Mouse (Mus musculus) stomach, postnatal 0 days (tissue): ENCODE measurements around the gene Ncoa3. TPM values are rescaled to one million over a fixed set of nuclear protein-coding genes. Genes with fewer than 3 reads are reported as not detected.

Experiments used
- ATAC-seq: fragments of 200-750 bp; cut with Nextera tagmentation; 2 replicates; pipeline ENCODE4 v1.8.0; 2017; ENCODE audit not compliant: low FRiP score, low TSS enrichment
- DNase-seq: peaks from one replicate; pipeline ENCODE4 v3.0.0-alpha.2; 2016; ENCODE audit warnings: low spot score
- H3K27ac ChIP-seq: fragments of 300-500 bp; sonication (generic); replicated peaks from 2 replicates; pipeline ENCODE4 v1.5.1; 2014; ENCODE audit warnings: mild to moderate bottlenecking, control low read depth
- H3K27me3 ChIP-seq: fragments of 300-500 bp; sonication (generic); 2 replicates; pipeline ENCODE4 v1.6.1; 2014; ENCODE audit warnings: low read length; ENCODE audit not compliant: control insufficient read depth, insufficient read depth
- H3K36me3 ChIP-seq: fragments of 300-500 bp; sonication (generic); 2 replicates; pipeline ENCODE4 v1.6.1; 2014; ENCODE audit warnings: low read length, mixed read lengths; ENCODE audit not compliant: control insufficient read depth, insufficient read depth
- H3K4me1 ChIP-seq: fragments of 300-500 bp; sonication (generic); replicated peaks from 2 replicates; pipeline ENCODE4 v1.6.1; 2014; ENCODE audit warnings: antibody characterized with exemption; ENCODE audit not compliant: control insufficient read depth, insufficient read depth
- H3K4me2 ChIP-seq: fragments of 300-500 bp; sonication (generic); replicated peaks from 2 replicates; pipeline ENCODE4 v1.6.1; 2014; ENCODE audit warnings: low read depth, mild to moderate bottlenecking, control low read depth, moderate library complexity
- H3K4me3 ChIP-seq: fragments of 300-500 bp; sonication (generic); 2 replicates; pipeline ENCODE4 v1.5.1; 2014; ENCODE audit warnings: low read depth, low read length, control low read depth
- H3K9ac ChIP-seq: fragments of 300-500 bp; sonication (generic); 2 replicates; pipeline ENCODE4 v1.6.1; 2014; ENCODE audit warnings: mild to moderate bottlenecking, low read length, control low read depth, mixed read lengths
- H3K9me3 ChIP-seq: fragments of 300-500 bp; sonication (generic); 2 replicates; pipeline ENCODE4 v1.6.1; 2016; ENCODE audit warnings: low read length; ENCODE audit not compliant: control insufficient read depth
- CTCF ChIP-seq: IDR thresholded peaks from 2 replicates; pipeline ENCODE4 v1.5.1; 2016; ENCODE audit warnings: antibody characterized with exemption, low read depth, mild to moderate bottlenecking, moderate library complexity
- EP300 ChIP-seq: optimal IDR thresholded peaks from 2 replicates; pipeline ENCODE3; 2016; ENCODE audit warnings: antibody characterized with exemption
- WGBS: fragments of 180-500 bp; shearing (Covaris S2); extraction: QIAGEN DNeasy Blood & Tissue Kit; methylation state at CpG from one replicate; pipeline ENCODE4 v1.1.7; 2014; 5-methylcytosine and 5-hydroxymethylcytosine counted together
- polyA plus RNA-seq: library from polyadenylated mRNA; unstranded; fragments of >200 nt; fragmentation: Nextera tagmentation; extraction: Ambion mirVana; gene quantifications from 2 replicates; pipeline ENCODE4 v1.2.1, GENCODE M21; 2015

Ncoa3 gene
- polyA plus RNA-seq, 1 experiment from 2014 or later, result 7.5 TPM

GRCm38 (mm10) chr2:165957257-165957828 lies 35.1 kb upstream of the Ncoa3 start:
- TF ChIP-seq CTCF, result no peak
- no peak for TF ChIP-seq EP300
- no peak overlapping the region for H3K4me2 ChIP-seq
- H3K4me1 ChIP-seq, result no peaks in the 10 kb centered on the region; the same call in 1 of the 2 replicates
- ATAC-seq (no peak), DNase-seq (no peak)
- H3K27ac ChIP-seq, result no peak overlapping the region
- WGBS, result 62% methylated on average over 9 of the region's 9 CpGs
- H3K9me3 ChIP-seq, result no peaks in the 10 kb centered on the region
- no peak overlapping the region for H3K4me3 ChIP-seq
- no peak overlapping the region for H3K9ac ChIP-seq
- no peaks in the 10 kb centered on the region for H3K36me3 ChIP-seq
- no peaks in the 10 kb centered on the region for H3K27me3 ChIP-seq

- no peaks in the 10 kb centered on the region for H3K9me3 ChIP-seq
- TF ChIP-seq EP300 (no peak), CTCF (no peak)
- H3K9ac ChIP-seq, result no peak overlapping the region
- DNase-seq (no peak), ATAC-seq (no peak)
- WGBS, result 87% methylated on average over 6 of the region's 6 CpGs
- H3K27ac ChIP-seq, result no peak overlapping the region
- no peaks in the 10 kb centered on the region; the same call in 1 of the 2 replicates for H3K4me1 ChIP-seq
- no peak overlapping the region for H3K4me2 ChIP-seq
- H3K36me3 ChIP-seq, result no peaks in the 10 kb centered on the region
- no peaks in the 10 kb centered on the region for H3K27me3 ChIP-seq
- no peak overlapping the region for H3K4me3 ChIP-seq
Measured at GRCm38 (mm10) chr2:165958556-165958955, 33.9 kb upstream of the Ncoa3 start.

GRCm38 (mm10) chr2:165960695-165961094 lies 31.7 kb upstream of the Ncoa3 start:
- ATAC-seq, result no peak
- no peaks in the 10 kb centered on the region for H3K4me1 ChIP-seq
- 81% methylated on average over 3 of the region's 3 CpGs for WGBS
- H3K27me3 ChIP-seq, result no peaks in the 10 kb centered on the region
- H3K9me3 ChIP-seq, result no peaks in the 10 kb centered on the region
- H3K36me3 ChIP-seq, result no peaks in the 10 kb centered on the region
- no peak overlapping the region for H3K27ac ChIP-seq
- H3K4me2 ChIP-seq, result no peak overlapping the region
- TF ChIP-seq CTCF (no peak), EP300 (no peak)
- no peak overlapping the region for H3K4me3 ChIP-seq
- no peak overlapping the region for H3K9ac ChIP-seq
- DNase-seq, result no peak

- Histone ChIP-seq H3K4me3 (no peak overlapping the region), H3K36me3 (no peaks in the 10 kb centered on the region), H3K4me2 (no peak overlapping the region), H3K9me3 (no peaks in the 10 kb centered on the region), H3K27me3 (no peaks in the 10 kb centered on the region), H3K9ac (no peak overlapping the region), H3K27ac (no peak overlapping the region), H3K4me1 (no peaks in the 10 kb centered on the region)
- TF ChIP-seq EP300 (no peak), CTCF (no peak)
- ATAC-seq (no peak), DNase-seq (no peak)
- 67% methylated on average over 5 of the region's 5 CpGs for WGBS
Measured at GRCm38 (mm10) chr2:165962824-165963223, 29.6 kb upstream of the Ncoa3 start.

GRCm38 (mm10) chr2:165964121-165964520 lies 28.3 kb upstream of the Ncoa3 start:
- no peaks in the 10 kb centered on the region for H3K27me3 ChIP-seq
- H3K4me3 ChIP-seq, result no peak overlapping the region
- H3K4me2 ChIP-seq, result no peak overlapping the region
- no peaks in the 10 kb centered on the region for H3K4me1 ChIP-seq
- H3K27ac ChIP-seq, result peak overlapping the region; percentile 61
- H3K9me3 ChIP-seq, result no peaks in the 10 kb centered on the region
- no peak overlapping the region for H3K9ac ChIP-seq
- no peaks in the 10 kb centered on the region for H3K36me3 ChIP-seq
- ATAC-seq, result peak; percentile 74
- WGBS, result 19% methylated on average over 4 of the region's 4 CpGs
- DNase-seq, result peak; percentile 79
- TF ChIP-seq CTCF (no peak), EP300 (no peak)

- no peak for ATAC-seq
- H3K4me2 ChIP-seq, result no peak overlapping the region
Measured at GRCm38 (mm10) chr2:165967076-165967475, 25.4 kb upstream of the Ncoa3 start.

More at GRCm38 (mm10) chr2:165967076-165967475, 25.4 kb upstream of the Ncoa3 start:
- Histone ChIP-seq H3K9me3 (no peaks in the 10 kb centered on the region), H3K4me3 (no peak overlapping the region), H3K27me3 (no peaks in the 10 kb centered on the region), H3K4me1 (no peaks in the 10 kb centered on the region), H3K27ac (no peak overlapping the region), H3K9ac (no peak overlapping the region), H3K36me3 (no peaks in the 10 kb centered on the region)
- 88% methylated on average over 2 of the region's 2 CpGs for WGBS
- no peak for DNase-seq
- TF ChIP-seq EP300, result no peak
- peak; percentile 29 for TF ChIP-seq CTCF
